Comparison of ENCODE assay signal across 8 mouse cellular contexts in the genomic region with DNA sequence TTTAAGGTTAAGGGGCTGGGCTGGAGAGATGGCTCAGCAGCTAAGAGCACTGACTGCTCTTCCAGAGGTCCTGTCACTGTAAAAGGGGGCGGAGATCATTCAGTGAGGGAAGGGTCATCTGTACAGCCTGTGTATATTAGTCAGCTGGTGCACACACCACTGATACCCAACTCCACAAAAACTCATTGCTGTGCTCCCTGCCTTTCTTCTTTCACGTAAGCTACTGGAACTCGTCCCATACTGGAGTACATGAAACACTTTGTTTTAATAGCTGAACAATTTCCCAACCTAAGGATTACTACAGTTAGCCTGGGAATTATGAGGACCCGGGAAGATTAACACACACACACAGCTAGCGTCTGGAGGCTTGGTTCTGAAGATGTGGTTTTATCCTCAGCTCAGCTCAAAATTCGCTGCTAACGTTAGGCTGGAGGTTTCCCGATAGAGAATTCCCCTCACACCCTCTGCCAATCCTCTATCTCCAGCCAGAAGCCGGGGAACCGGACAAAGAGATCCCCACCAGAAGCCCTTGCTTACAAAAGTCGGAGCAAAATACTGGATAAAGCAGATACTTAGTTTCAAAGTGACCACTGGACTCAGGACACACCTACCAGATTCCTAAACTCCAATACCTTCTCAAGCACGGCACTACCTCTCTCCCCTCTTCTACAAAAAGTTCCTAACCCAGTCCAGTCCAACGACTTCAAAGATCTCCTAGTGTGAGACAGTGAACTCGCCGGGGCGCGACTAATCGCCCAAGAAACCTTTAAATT. TPM values are rescaled to one million over a fixed set of nuclear protein-coding genes. Genes with fewer than 3 reads are reported as not detected.
DNase-seq lines count a peak whose midpoint lies in the region; ATAC-seq and TF ChIP-seq lines count a peak whose summit lies in the region.

No protein-coding gene starts in this region.

- no peak for DNase-seq in kidney, postnatal 10 days
- peak; percentile 73 for DNase-seq in adipocyte (ENCODE audit: low spot score)
- peak; percentile 12 for DNase-seq in forelimb bud, embryonic 11.5 days (ENCODE audit: low read depth, low spot score)
- DNase-seq in liver, postnatal 0 days = no peak
- no peak for DNase-seq in layer of hippocampus, postnatal 14 days (ENCODE audit: low spot score in 2 of 2)
- DNase-seq in frontal cortex, postnatal 14 days (ENCODE audit: low spot score in 2 of 2) = no peak
- no peak for DNase-seq in layer of hippocampus, postnatal 10 days (ENCODE audit: low spot score in 2 of 2)

- no peak for TF ChIP-seq CTCF in liver, postnatal 0 days (IDR thresholded peaks at IDR 0.05; ENCODE audit: low read depth)

- WGBS in kidney, embryonic 15.5 days = 3% methylated on average over 18 of the region's 18 CpGs
- WGBS in liver, postnatal 0 days (ENCODE audit: insufficient replicate concordance) = 2% methylated on average over 18 of the region's 18 CpGs

- H3K9me3 ChIP-seq in kidney, embryonic 15.5 days (replicated peaks) = no peaks in the 10 kb centered on the region
- no peaks in the 10 kb centered on the region for H3K9me3 ChIP-seq in liver, postnatal 0 days (ENCODE audit: low read length)

- peaks cover 40% of the 10 kb centered on the region for H3K4me1 ChIP-seq in kidney, embryonic 15.5 days
- H3K4me1 ChIP-seq in liver, postnatal 0 days (ENCODE audit: insufficient read depth) = peaks cover 38% of the 10 kb centered on the region

- H3K4me3 ChIP-seq in kidney, embryonic 15.5 days (replicated peaks) = peak overlapping the region; percentile 89
- H3K4me3 ChIP-seq in liver, postnatal 0 days (ENCODE audit: low read depth, low read length) = peak overlapping the region; percentile 94

- peak overlapping the region; percentile 92 for H3K27ac ChIP-seq in kidney, embryonic 15.5 days
- H3K27ac ChIP-seq in liver, postnatal 0 days (ENCODE audit: low read depth) = peak overlapping the region; percentile 87

- H3K27me3 ChIP-seq in kidney, embryonic 15.5 days = no peaks in the 10 kb centered on the region
- H3K27me3 ChIP-seq in liver, postnatal 0 days (ENCODE audit: insufficient read depth, low read length) = no peaks in the 10 kb centered on the region

- peaks cover 18% of the 10 kb centered on the region for H3K36me3 ChIP-seq in kidney, embryonic 15.5 days
- peaks cover 15% of the 10 kb centered on the region for H3K36me3 ChIP-seq in liver, postnatal 0 days (replicated peaks; ENCODE audit: insufficient read depth, low read length)

- peak overlapping the region; percentile 56 for H3K9ac ChIP-seq in kidney, embryonic 15.5 days
- H3K9ac ChIP-seq in liver, postnatal 0 days (replicated peaks) = peak overlapping the region; percentile 97

- no peak for TF ChIP-seq EP300 in liver, postnatal 0 days (IDR thresholded peaks at IDR 0.05; ENCODE audit: low read depth)

- no peak for ATAC-seq in kidney, embryonic 15.5 days (replicated peaks; ENCODE audit: low FRiP score)
- ATAC-seq in liver, postnatal 0 days = no peak

- peak overlapping the region; percentile 82 for H3K4me2 ChIP-seq in kidney, embryonic 15.5 days
- H3K4me2 ChIP-seq in liver, postnatal 0 days (ENCODE audit: low read depth, low read length) = peak overlapping the region; percentile 88

RNA-seq across cellular contexts. Expression of a gene that starts 0.9 kb away (rescaled TPM):
- 40.1 and 41.7 TPM in 2 replicates for polyA plus RNA-seq in kidney, embryonic 15.5 days (2015; fragmentation: Nextera tagmentation; extraction: Ambion mirVana)
- 18.6 and 20.3 TPM in 2 replicates for polyA plus RNA-seq in liver, postnatal 0 days (2015; fragmentation: Nextera tagmentation; extraction: Ambion mirVana)
- 10 to 100 TPM; 66.5 to 72.5 TPM for total RNA-seq in layer of hippocampus, postnatal 14 days (2021)
- total RNA-seq in layer of hippocampus, postnatal 10 days (2021) = 10 to 100 TPM; 54.0 to 55.9 TPM

RNA-seq across cellular contexts. Expression of a gene that starts 3.8 kb away (rescaled TPM):
- polyA plus RNA-seq in kidney, embryonic 15.5 days (2015; fragmentation: Nextera tagmentation; extraction: Ambion mirVana) = 0.26 and 0.33 TPM in 2 replicates
- 0.14 and 0.18 TPM in 2 replicates for polyA plus RNA-seq in liver, postnatal 0 days (2015; fragmentation: Nextera tagmentation; extraction: Ambion mirVana)
- 1 to 10 TPM; 6.7 to 7.3 TPM for total RNA-seq in layer of hippocampus, postnatal 14 days (2021)
- 1 to 10 TPM; 5.8 to 7.2 TPM for total RNA-seq in layer of hippocampus, postnatal 10 days (2021)

RNA-seq across cellular contexts. Expression of a gene that starts 29.4 kb away (rescaled TPM):
- 11.5 and 13.3 TPM in 2 replicates for polyA plus RNA-seq in kidney, embryonic 15.5 days (2015; fragmentation: Nextera tagmentation; extraction: Ambion mirVana)
- polyA plus RNA-seq in liver, postnatal 0 days (2015; fragmentation: Nextera tagmentation; extraction: Ambion mirVana) = 19.3 and 23.2 TPM in 2 replicates
- total RNA-seq in layer of hippocampus, postnatal 14 days (2021) = 10 to 100 TPM; 23.1 to 24.0 TPM
- 10 to 100 TPM; 16.9 to 19.2 TPM for total RNA-seq in layer of hippocampus, postnatal 10 days (2021)

RNA-seq across cellular contexts. Expression of a gene that starts 31.0 kb away (rescaled TPM):
- polyA plus RNA-seq in kidney, embryonic 15.5 days (2015; fragmentation: Nextera tagmentation; extraction: Ambion mirVana) = 9.8 and 10.8 TPM in 2 replicates
- 32.2 and 32.3 TPM in 2 replicates for polyA plus RNA-seq in liver, postnatal 0 days (2015; fragmentation: Nextera tagmentation; extraction: Ambion mirVana)
- total RNA-seq in layer of hippocampus, postnatal 14 days (2021) = 10 to 100 TPM; 19.7 to 22.4 TPM
- 10 to 100 TPM; 16.4 to 17.6 TPM for total RNA-seq in layer of hippocampus, postnatal 10 days (2021)

RNA-seq across cellular contexts. Expression of a gene that starts 44.2 kb away (rescaled TPM):
- not detected in 2 replicates for polyA plus RNA-seq in kidney, embryonic 15.5 days (2015; fragmentation: Nextera tagmentation; extraction: Ambion mirVana)
- not detected in 2 replicates for polyA plus RNA-seq in liver, postnatal 0 days (2015; fragmentation: Nextera tagmentation; extraction: Ambion mirVana)
- not detected for total RNA-seq in layer of hippocampus, postnatal 14 days (2021)
- total RNA-seq in layer of hippocampus, postnatal 10 days (2021) = not detected

Comparison
In these comparisons a context has a peak if more than half of its experiments do, and no peak if none do; other contexts are left out.
1. DNase-seq: peak in adipocyte (single experiment) and forelimb bud, embryonic 11.5 days (single experiment); none in kidney, postnatal 10 days (single experiment), liver, postnatal 0 days (single experiment), layer of hippocampus, postnatal 14 days (0 of 2), frontal cortex, postnatal 14 days (0 of 2) and layer of hippocampus, postnatal 10 days (0 of 2).